Mouse (Mus musculus) hindbrain, embryonic 12.5 days (tissue): ENCODE measurements around the gene Gstp3. TPM values are rescaled to one million over a fixed set of nuclear protein-coding genes. Genes with fewer than 3 reads are reported as not detected.
A peak's percentile ranks its signal among the peaks of the same experiment; 100 is the strongest.

Source experiments
- ATAC-seq: fragments of 200-750 bp; cut with Nextera tagmentation; 2 replicates; pipeline ENCODE4 v1.8.0; 2017; ENCODE audit warnings: moderate TSS enrichment; ENCODE audit not compliant: low FRiP score
- H3K27ac ChIP-seq: fragments of 300-500 bp; sonication (generic); 2 replicates; pipeline ENCODE4 v1.5.1; 2016; ENCODE audit warnings: mild to moderate bottlenecking
- H3K27me3 ChIP-seq: fragments of 300-500 bp; sonication (generic); 2 replicates; pipeline ENCODE4 v1.6.1; 2016; ENCODE audit warnings: mild to moderate bottlenecking
- H3K36me3 ChIP-seq: fragments of 300-500 bp; sonication (generic); 2 replicates; pipeline ENCODE4 v1.6.1; 2016; ENCODE audit warnings: mild to moderate bottlenecking
- H3K4me1 ChIP-seq: fragments of 300-500 bp; sonication (generic); 2 replicates; pipeline ENCODE4 v1.6.1; 2016
- H3K4me2 ChIP-seq: fragments of 300-500 bp; sonication (generic); replicated peaks from 2 replicates; pipeline ENCODE4 v1.6.1; 2016; ENCODE audit warnings: mild to moderate bottlenecking
- H3K4me3 ChIP-seq: fragments of 300-500 bp; sonication (generic); 2 replicates; pipeline ENCODE4 v1.5.1; 2016; ENCODE audit warnings: mild to moderate bottlenecking
- H3K9ac ChIP-seq: fragments of 300-500 bp; sonication (generic); 2 replicates; pipeline ENCODE4 v1.6.1; 2016; ENCODE audit warnings: mild to moderate bottlenecking, moderate library complexity
- H3K9me3 ChIP-seq: fragments of 300-500 bp; sonication (generic); replicated peaks from 2 replicates; pipeline ENCODE4 v1.6.1; 2016; ENCODE audit warnings: mild to moderate bottlenecking
- WGBS: fragments of 180-500 bp; shearing (Covaris S2); methylation state at CpG from one replicate; pipeline ENCODE4 v1.1.7; 2016; 5-methylcytosine and 5-hydroxymethylcytosine counted together
- polyA plus RNA-seq: library from polyadenylated mRNA; unstranded; fragments of >200 nt; fragmentation: Nextera tagmentation; extraction: Ambion mirVana; gene quantifications from 2 replicates; pipeline ENCODE4 v1.2.1, GENCODE M21; 2016

Gstp3 gene
- polyA plus RNA-seq, 1 experiment from 2014 or later: not detected

GRCm38 (mm10) chr19:4018743-4019583, 40.4 kb downstream of the Gstp3 start:
- WGBS: 31% methylated on average over 18 of the region's 18 CpGs
- ATAC-seq: peak; percentile 52; the same call in 1 of the 2 replicates
- no peak overlapping the region for H3K4me2 ChIP-seq

GRCm38 (mm10) chr19:4017921-4018587, 41.3 kb downstream of the Gstp3 start:
- Histone ChIP-seq H3K36me3 (no peaks in the 10 kb centered on the region), H3K4me2 (no peak overlapping the region), H3K9ac (no peak overlapping the region), H3K4me1 (no peaks in the 10 kb centered on the region; the same call in 1 of the 2 replicates), H3K4me3 (no peak overlapping the region), H3K27ac (no peak overlapping the region), H3K27me3 (no peaks in the 10 kb centered on the region), H3K9me3 (no peaks in the 10 kb centered on the region)
- 67% methylated on average over 10 of the region's 10 CpGs for WGBS
- no peak for ATAC-seq

More at GRCm38 (mm10) chr19:4018743-4019583, 40.4 kb downstream of the Gstp3 start:
- H3K4me3 ChIP-seq: no peak overlapping the region
- no peak overlapping the region for H3K9ac ChIP-seq
- no peak overlapping the region for H3K27ac ChIP-seq
- no peaks in the 10 kb centered on the region for H3K27me3 ChIP-seq
- no peaks in the 10 kb centered on the region for H3K9me3 ChIP-seq
- no peaks in the 10 kb centered on the region for H3K36me3 ChIP-seq
- no peaks in the 10 kb centered on the region for H3K4me1 ChIP-seq

- Histone ChIP-seq H3K9me3 (no peaks in the 10 kb centered on the region), H3K4me2 (no peak overlapping the region), H3K4me3 (no peak overlapping the region), H3K4me1 (peaks cover 7% of the 10 kb centered on the region), H3K27me3 (no peaks in the 10 kb centered on the region), H3K36me3 (no peaks in the 10 kb centered on the region), H3K27ac (no peak overlapping the region), H3K9ac (no peak overlapping the region)
- no peak for ATAC-seq
- 61% methylated on average over 5 of the region's 5 CpGs for WGBS
These were observed 43.7 kb downstream of the Gstp3 start for GRCm38 (mm10) chr19:4015635-4016034.

GRCm38 (mm10) chr19:4014802-4015201, 44.6 kb downstream of the Gstp3 start:
- peaks cover 5% of the 10 kb centered on the region for H3K36me3 ChIP-seq
- H3K9ac ChIP-seq: no peak overlapping the region
- no peaks in the 10 kb centered on the region for H3K9me3 ChIP-seq
- no peak overlapping the region for H3K4me3 ChIP-seq
- peaks cover 7% of the 10 kb centered on the region for H3K4me1 ChIP-seq
- no peaks in the 10 kb centered on the region for H3K27me3 ChIP-seq
- ATAC-seq: no peak
- H3K27ac ChIP-seq: no peak overlapping the region
- no peak overlapping the region for H3K4me2 ChIP-seq

- H3K4me3 ChIP-seq: peak overlapping the region; percentile 82
- peaks cover 22% of the 10 kb centered on the region for H3K36me3 ChIP-seq
- no peaks in the 10 kb centered on the region for H3K9me3 ChIP-seq
- no peak overlapping the region for H3K9ac ChIP-seq
- no peak overlapping the region for H3K27ac ChIP-seq
- WGBS: 17% methylated on average over 9 of the region's 9 CpGs
- H3K27me3 ChIP-seq: no peaks in the 10 kb centered on the region
- peak; percentile 46; the same call in 1 of the 2 replicates for ATAC-seq
- peaks cover 7% of the 10 kb centered on the region for H3K4me1 ChIP-seq
- peak overlapping the region; percentile 48 for H3K4me2 ChIP-seq
These were observed 46.3 kb downstream of the Gstp3 start for GRCm38 (mm10) chr19:4013066-4013465.

GRCm38 (mm10) chr19:4012432-4013022, 46.8 kb downstream of the Gstp3 start, which contains the start of gene Ndufv1:
Gene Ndufv1, minus strand, starts transcription at chr19:4012806.
- H3K4me2 ChIP-seq: peak within 1 kb of the TSS; percentile 70
- H3K9ac ChIP-seq: peak within 1 kb of the TSS; percentile 76
- WGBS: under 1% methylated on average over 45 of the region's 45 CpGs
- 0 out of 2 replicates have a peak within 1 kb of the TSS, but pooled peaks have one; percentile 40 for H3K27ac ChIP-seq
- H3K4me3 ChIP-seq: peak within 1 kb of the TSS; percentile 82
- peaks cover 28% of the 10 kb centered on the region for H3K36me3 ChIP-seq
- H3K9me3 ChIP-seq: no peaks in the 10 kb centered on the region
- no peaks in the 10 kb centered on the region for H3K27me3 ChIP-seq
- ATAC-seq: peak; percentile 99
- H3K4me1 ChIP-seq: peaks cover 7% of the 10 kb centered on the region

- Histone ChIP-seq H3K9ac (no peak overlapping the region), H3K27ac (no peak overlapping the region), H3K36me3 (peaks cover 42% of the 10 kb centered on the region), H3K9me3 (no peaks in the 10 kb centered on the region), H3K4me3 (no peak overlapping the region), H3K27me3 (no peaks in the 10 kb centered on the region), H3K4me2 (peak overlapping the region; percentile 70; the same call in 1 of the 2 replicates), H3K4me1 (peaks cover 7% of the 10 kb centered on the region)
- ATAC-seq: no peak
- 97% methylated on average over 5 of the region's 5 CpGs for WGBS
These were observed 48.3 kb downstream of the Gstp3 start for GRCm38 (mm10) chr19:4011086-4011485.

Other genes with a start within 250 kb of the Gstp3 start
- 63.2 and 66.8 TPM in 2 replicates for gene Chka, start 207.8 kb downstream of the Gstp3 start, polyA plus RNA-seq
- gene Tcirg1, start 152.4 kb downstream of the Gstp3 start, polyA plus RNA-seq: 24.9 and 29.9 TPM in 2 replicates
- 180 and 207 TPM in 2 replicates for gene Ndufs8, start 146.8 kb downstream of the Gstp3 start, polyA plus RNA-seq
- gene Aldh3b1, start 129.8 kb downstream of the Gstp3 start, polyA plus RNA-seq: 1.0 and 1.2 TPM in 2 replicates
- 8.1 and 8.5 TPM in 2 replicates for gene Unc93b1, start 124.4 kb downstream of the Gstp3 start, polyA plus RNA-seq
- not detected in 2 replicates for gene Aldh3b3, start 100.9 kb downstream of the Gstp3 start, polyA plus RNA-seq
- gene Aldh3b2, start 87.2 kb downstream of the Gstp3 start, polyA plus RNA-seq: 0.96 and 1.2 TPM in 2 replicates
- 2.4 and 2.6 TPM in 2 replicates for gene Acy3, start 73.0 kb downstream of the Gstp3 start, polyA plus RNA-seq
- 0.35 and 0.47 TPM in 2 replicates for gene Tbx10, start 66.8 kb downstream of the Gstp3 start, polyA plus RNA-seq
- gene Nudt8, start 59.0 kb downstream of the Gstp3 start, polyA plus RNA-seq: 18.7 and 18.9 TPM in 2 replicates
- 3.2 and 4.2 TPM in 2 replicates for gene Gm49405, start 58.9 kb downstream of the Gstp3 start, polyA plus RNA-seq
- gene Doc2g, start 56.3 kb downstream of the Gstp3 start, polyA plus RNA-seq: 4.4 and 5.8 TPM in 2 replicates
- 187 and 188 TPM in 2 replicates for gene Ndufv1, start 46.8 kb downstream of the Gstp3 start, polyA plus RNA-seq
- 357 and 360 TPM in 2 replicates for gene Gstp1, start 21.6 kb downstream of the Gstp3 start, polyA plus RNA-seq
- 1.5 and 8.3 TPM in 2 replicates for gene Gstp2, start 13.5 kb downstream of the Gstp3 start, polyA plus RNA-seq
- not detected in 2 replicates for gene Cabp2, start 22.0 kb upstream of the Gstp3 start, polyA plus RNA-seq
- 65.6 and 76.9 TPM in 2 replicates for gene Cdk2ap2, start 37.6 kb upstream of the Gstp3 start, polyA plus RNA-seq
- 19.6 and 24.4 TPM in 2 replicates for gene Pitpnm1, start 40.4 kb upstream of the Gstp3 start, polyA plus RNA-seq
- gene Aip, start 66.3 kb upstream of the Gstp3 start, polyA plus RNA-seq: 68.8 and 71.3 TPM in 2 replicates
- gene Gpr152, start 80.2 kb upstream of the Gstp3 start, polyA plus RNA-seq: 0.05 TPM in 1 of 2 replicates, not detected in the other
- 0.16 and 0.39 TPM in 2 replicates for gene Cabp4, start 84.5 kb upstream of the Gstp3 start, polyA plus RNA-seq
- gene Coro1b, start 89.0 kb upstream of the Gstp3 start, polyA plus RNA-seq: 128 and 131 TPM in 2 replicates
- gene Ptprcap, start 94.0 kb upstream of the Gstp3 start, polyA plus RNA-seq: 1.0 and 1.2 TPM in 2 replicates
- 64.8 and 68.2 TPM in 2 replicates for gene Rps6kb2, start 103.8 kb upstream of the Gstp3 start, polyA plus RNA-seq
- gene Carns1, start 115.9 kb upstream of the Gstp3 start, polyA plus RNA-seq: 4.7 and 5.0 TPM in 2 replicates
- gene Tbc1d10c, start 131.7 kb upstream of the Gstp3 start, polyA plus RNA-seq: 0.58 and 1.0 TPM in 2 replicates
- gene Ppp1ca, start 132.5 kb upstream of the Gstp3 start, polyA plus RNA-seq: 662 and 684 TPM in 2 replicates
- 30.5 and 31.2 TPM in 2 replicates for gene Rad9a, start 142.1 kb upstream of the Gstp3 start, polyA plus RNA-seq
- 2.1 and 2.8 TPM in 2 replicates for gene Clcf1, start 154.7 kb upstream of the Gstp3 start, polyA plus RNA-seq
- gene AC109138.7, start 154.8 kb upstream of the Gstp3 start, polyA plus RNA-seq: not detected in 2 replicates
- 16.2 and 17.2 TPM in 2 replicates for gene Pold4, start 172.3 kb upstream of the Gstp3 start, polyA plus RNA-seq
- gene Ssh3, start 209.6 kb upstream of the Gstp3 start, polyA plus RNA-seq: 10.1 and 10.4 TPM in 2 replicates
- 17.5 and 22.1 TPM in 2 replicates for gene Ankrd13d, start 223.6 kb upstream of the Gstp3 start, polyA plus RNA-seq
- gene Grk2, start 246.7 kb upstream of the Gstp3 start, polyA plus RNA-seq: 21.8 and 22.0 TPM in 2 replicates